ENCODE assay signal across 7 mouse cellular contexts in the genomic region with DNA sequence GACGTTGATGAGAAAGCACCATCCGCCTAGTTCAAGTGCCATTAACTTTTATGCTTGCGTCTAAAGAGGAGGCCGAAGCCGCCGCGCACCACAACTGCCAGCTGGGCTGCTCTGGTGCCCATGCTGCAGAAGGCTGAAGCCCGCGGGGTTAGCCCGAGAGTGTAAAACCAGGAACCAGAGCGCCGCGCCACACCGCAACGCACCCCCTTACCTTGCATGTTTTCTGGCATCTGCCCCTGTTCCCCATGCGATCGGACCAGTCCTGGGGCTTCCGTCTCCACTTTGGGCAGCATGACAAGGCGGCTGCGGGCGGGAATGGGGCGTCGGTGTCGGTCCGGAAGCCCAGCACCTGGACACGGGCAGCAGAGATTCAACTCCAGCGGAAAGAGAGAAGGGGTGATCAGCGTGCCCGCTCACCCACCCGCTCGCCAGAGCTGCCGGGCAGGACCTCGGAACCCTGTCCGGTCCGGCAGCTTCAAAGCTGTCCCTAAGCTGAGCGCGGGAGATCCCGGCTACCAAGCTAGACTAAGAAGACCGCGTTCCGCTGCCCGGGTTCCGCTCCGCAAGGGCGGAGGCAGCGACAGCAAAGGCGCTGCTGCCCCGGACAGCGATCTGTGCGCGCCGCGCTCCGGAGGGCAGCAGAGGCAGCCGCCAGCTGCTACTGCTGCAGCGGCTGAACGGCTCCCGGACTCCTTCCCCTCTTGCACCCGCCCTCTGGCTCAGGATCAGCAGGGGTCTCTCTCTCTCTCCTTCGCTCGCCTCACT. TPM values are rescaled to one million over a fixed set of nuclear protein-coding genes. Genes with fewer than 3 reads are reported as not detected.
DNase-seq lines count a peak whose midpoint lies in the region; ATAC-seq and TF ChIP-seq lines count a peak whose summit lies in the region.

No protein-coding gene starts in this region.

- CTCF ChIA-PET in Patski (lab: Charles Lee): interaction anchor here (1.2 kb wide), 1 partner anchor 24 kb away, joined by 3 read pairs; no protein-coding TSS in a partner anchor

- H3K4me3 ChIP-seq in forebrain, embryonic 15.5 days: peak overlapping the region; percentile 39
- peak overlapping the region; percentile 59 for H3K4me3 ChIP-seq in intestine, embryonic 15.5 days (replicated peaks)
- peak overlapping the region; percentile 53 for H3K4me3 ChIP-seq in lung, adult 2 months (replicated peaks; ENCODE audit: extremely low read depth, low read depth, low read length)
- H3K4me3 ChIP-seq in olfactory bulb, adult 2 months (ENCODE audit: insufficient read depth, low read depth, low read length): peak overlapping the region; percentile 31

- no peaks in the 10 kb centered on the region for H3K36me3 ChIP-seq in forebrain, embryonic 15.5 days
- no peaks in the 10 kb centered on the region for H3K36me3 ChIP-seq in intestine, embryonic 15.5 days

- 0% methylated on average over 61 of the region's 61 CpGs for WGBS in forebrain, embryonic 15.5 days
- under 1% methylated on average over 60 of the region's 61 CpGs for WGBS in intestine, embryonic 15.5 days
- 1% methylated on average over 61 of the region's 61 CpGs for WGBS in lung, adult 2 months
- WGBS in olfactory bulb, adult 2 months: 1% methylated on average over 61 of the region's 61 CpGs

- no peak for TF ChIP-seq CTCF in Patski (IDR thresholded peaks at IDR 0.05)
- no peak for TF ChIP-seq CTCF in lung, adult 2 months (IDR thresholded peaks at IDR 0.05; ENCODE audit: insufficient read depth, low read length)
- TF ChIP-seq CTCF in olfactory bulb, adult 2 months (IDR thresholded peaks at IDR 0.05; ENCODE audit: insufficient read depth, low read depth, low read length): no peak

- H3K4me2 ChIP-seq in forebrain, embryonic 15.5 days (replicated peaks): peak overlapping the region; percentile 64
- peak overlapping the region; percentile 85 for H3K4me2 ChIP-seq in intestine, embryonic 15.5 days (replicated peaks)

- POLR2A ChIA-PET in Patski (lab: Charles Lee): no interaction called here

- in situ Hi-C loops in Patski (cut with MboI; ENCODE audit: low pct_unique_long_range_greater_than_20kb): no loop called here

- H3K27me3 ChIP-seq in Patski: peaks cover 55% of the 10 kb centered on the region
- peaks cover 90% of the 10 kb centered on the region for H3K27me3 ChIP-seq in forebrain, embryonic 15.5 days
- H3K27me3 ChIP-seq in intestine, embryonic 15.5 days (replicated peaks): peaks cover 32% of the 10 kb centered on the region

- H3K4me1 ChIP-seq in forebrain, embryonic 15.5 days: peaks cover 41% of the 10 kb centered on the region
- peaks cover 17% of the 10 kb centered on the region for H3K4me1 ChIP-seq in intestine, embryonic 15.5 days (replicated peaks)
- peaks cover 3% of the 10 kb centered on the region for H3K4me1 ChIP-seq in lung, adult 2 months (ENCODE audit: control insufficient read depth, insufficient read depth, low read length)
- peaks cover 18% of the 10 kb centered on the region for H3K4me1 ChIP-seq in olfactory bulb, adult 2 months (ENCODE audit: control insufficient read depth, insufficient read depth, low read length)

- H3K27ac ChIP-seq in forebrain, embryonic 15.5 days (replicated peaks): no peak overlapping the region
- peak overlapping the region; percentile 77 for H3K27ac ChIP-seq in intestine, embryonic 15.5 days
- no peak overlapping the region for H3K27ac ChIP-seq in olfactory bulb, adult 2 months (ENCODE audit: insufficient read depth, low read depth, low read length)

- H3K9me3 ChIP-seq in forebrain, embryonic 15.5 days: no peaks in the 10 kb centered on the region
- H3K9me3 ChIP-seq in intestine, embryonic 15.5 days: no peaks in the 10 kb centered on the region

- DNase-seq in Patski (ENCODE audit: low read depth, low spot score): no peak
- peak; percentile 75 for DNase-seq in adrenal gland, postnatal 14 days
- peak; percentile 24 for DNase-seq in lung, adult 2 months

- TF ChIP-seq POLR2A in lung, adult 2 months (IDR thresholded peaks at IDR 0.05; ENCODE audit: borderline replicate concordance, extremely low read depth, low read depth, low read length): no peak
- no peak for TF ChIP-seq POLR2A in olfactory bulb, adult 2 months (IDR thresholded peaks at IDR 0.05; ENCODE audit: insufficient read depth, low read depth, low read length)

- ATAC-seq in Patski: peak; percentile 27
- ATAC-seq in forebrain, embryonic 15.5 days (replicated peaks): peak; percentile 63
- ATAC-seq in intestine, embryonic 15.5 days: peak; percentile 54
- no peak for ATAC-seq in monocyte, adult 5-6 weeks (replicated peaks; ENCODE audit: insufficient number of reproducible peaks, low FRiP score, low TSS enrichment, poor library complexity, severe bottlenecking)

- H3K9ac ChIP-seq in forebrain, embryonic 15.5 days (replicated peaks): peak overlapping the region; percentile 26; the same call in 1 of the 2 replicates
- H3K9ac ChIP-seq in intestine, embryonic 15.5 days: peak overlapping the region; percentile 72

RNA-seq across cellular contexts. Expression of a gene that starts 11.6 kb away (rescaled TPM):
- 0.21 TPM for polyA plus RNA-seq in Patski (2021)
- total RNA-seq in adrenal gland, postnatal 14 days (2021): 4.0 and 8.3 TPM in 2 replicates
- 0.17 and 0.42 TPM in 2 replicates for polyA plus RNA-seq in forebrain, embryonic 15.5 days (2015; fragmentation: Nextera tagmentation; extraction: Ambion mirVana)
- polyA plus RNA-seq in intestine, embryonic 15.5 days (2015; fragmentation: Nextera tagmentation; extraction: Ambion mirVana): 10.4 and 10.5 TPM in 2 replicates
- polyA plus RNA-seq in lung, adult 2 months (2012; rRNA removed): 0.19 and 0.37 TPM in 2 replicates
- not detected in 2 replicates for polyA plus RNA-seq in olfactory bulb, adult 2 months (2012; ENCODE audit: insufficient read depth, insufficient read length, low replicate concordance, missing spikeins)
- total RNA-seq in monocyte, adult 5-6 weeks (2017): not detected in 3 replicates
